ENCODE assay signal across 11 mouse cellular contexts in genomic region chr1:37691179-37691578, GRCm38 (mm10). TPM values are rescaled to one million over a fixed set of nuclear protein-coding genes. Genes with fewer than 3 reads are reported as not detected.
DNase-seq lines count a peak whose midpoint lies in the region; ATAC-seq and TF ChIP-seq lines count a peak whose summit lies in the region.
"Had no signal": no experiment of that assay in that cellular context is flagged by ENCODE, and none has a peak within 500 bp of the region (broad histone marks: within the 10 kb centered on the region; RNA-seq: fewer than 3 reads in every experiment).

No protein-coding gene starts in this region.

- H3K4me1 ChIP-seq in kidney, postnatal 0 days (replicated peaks; ENCODE audit: insufficient read depth, low read length) = no peaks in the 10 kb centered on the region
- no peaks in the 10 kb centered on the region for H3K4me1 ChIP-seq in hindbrain, embryonic 14.5 days (replicated peaks; ENCODE audit: control insufficient read depth, insufficient read depth, low read length)
- H3K4me1 ChIP-seq in forebrain, embryonic 12.5 days = peaks cover 3% of the 10 kb centered on the region; the same call in 1 of the 2 replicates
- H3K4me1 ChIP-seq: hindbrain, embryonic 15.5 days had no signal

- TF ChIP-seq CTCF in kidney, postnatal 0 days (IDR thresholded peaks at IDR 0.05; ENCODE audit: low read depth) = no peak

- no peak overlapping the region for H3K9ac ChIP-seq in kidney, postnatal 0 days (ENCODE audit: low read depth, low read length)
- H3K9ac ChIP-seq in hindbrain, embryonic 14.5 days = no peak overlapping the region
- H3K9ac ChIP-seq in forebrain, embryonic 12.5 days = no peak overlapping the region
- H3K9ac ChIP-seq: hindbrain, embryonic 15.5 days; midbrain, embryonic 12.5 days had no signal

- no peak overlapping the region for H3K4me2 ChIP-seq in kidney, postnatal 0 days (ENCODE audit: low read length)
- H3K4me2 ChIP-seq in hindbrain, embryonic 14.5 days (replicated peaks) = no peak overlapping the region
- no peak overlapping the region for H3K4me2 ChIP-seq in forebrain, embryonic 12.5 days
- H3K4me2 ChIP-seq: hindbrain, embryonic 15.5 days; midbrain, embryonic 12.5 days had no signal

- no peaks in the 10 kb centered on the region for H3K27me3 ChIP-seq in kidney, postnatal 0 days (ENCODE audit: insufficient read depth, low read length)
- no peaks in the 10 kb centered on the region for H3K27me3 ChIP-seq in hindbrain, embryonic 14.5 days (ENCODE audit: control insufficient read depth, insufficient read depth, low read length)
- no peaks in the 10 kb centered on the region for H3K27me3 ChIP-seq in forebrain, embryonic 12.5 days
- H3K27me3 ChIP-seq: hindbrain, embryonic 15.5 days; midbrain, embryonic 12.5 days had no signal

- H3K27ac ChIP-seq in kidney, postnatal 0 days = no peak overlapping the region
- H3K27ac ChIP-seq in hindbrain, embryonic 14.5 days = no peak overlapping the region
- H3K27ac ChIP-seq in forebrain, embryonic 12.5 days = no peak overlapping the region
- H3K27ac ChIP-seq: hindbrain, embryonic 15.5 days; midbrain, embryonic 12.5 days had no signal

- intact Hi-C loops in heart, postnatal 25 days (cut with DNase I) = no loop called here

- no peaks in the 10 kb centered on the region for H3K9me3 ChIP-seq in kidney, postnatal 0 days (replicated peaks; ENCODE audit: low read length)
- no peaks in the 10 kb centered on the region for H3K9me3 ChIP-seq in hindbrain, embryonic 14.5 days (ENCODE audit: control insufficient read depth, low read length)
- H3K9me3 ChIP-seq in forebrain, embryonic 12.5 days = no peaks in the 10 kb centered on the region
- H3K9me3 ChIP-seq: G1E; hindbrain, embryonic 15.5 days; midbrain, embryonic 12.5 days had no signal

- DNase-seq in kidney, postnatal 0 days (ENCODE audit: low spot score) = peak; percentile 14
- no peak for DNase-seq in kidney, adult 11 months
- DNase-seq in c-Kit-positive CD71-negative TER-119-negative erythroid progenitor cells, embryonic 14.5 days (ENCODE audit: low read depth) = peak; percentile 12
- peak; percentile 69 for DNase-seq in lung, postnatal 14 days
- peak; percentile 87 for DNase-seq in thymus, postnatal 14 days
- no peak for DNase-seq in hindbrain, embryonic 14.5 days (ENCODE audit: low spot score)
- no peak for DNase-seq in heart, postnatal 25 days (ENCODE audit: low spot score)

- H3K4me3 ChIP-seq in kidney, postnatal 0 days (replicated peaks; ENCODE audit: low read depth, low read length) = no peak overlapping the region
- no peak overlapping the region for H3K4me3 ChIP-seq in hindbrain, embryonic 14.5 days (replicated peaks; ENCODE audit: low read length)
- H3K4me3 ChIP-seq in forebrain, embryonic 12.5 days (replicated peaks) = no peak overlapping the region
- H3K4me3 ChIP-seq: hindbrain, embryonic 15.5 days; midbrain, embryonic 12.5 days had no signal

- H3K36me3 ChIP-seq in kidney, postnatal 0 days (ENCODE audit: insufficient read depth, low read length) = no peaks in the 10 kb centered on the region
- no peaks in the 10 kb centered on the region for H3K36me3 ChIP-seq in hindbrain, embryonic 14.5 days (replicated peaks; ENCODE audit: control insufficient read depth, insufficient read depth)
- H3K36me3 ChIP-seq in forebrain, embryonic 12.5 days (replicated peaks) = no peaks in the 10 kb centered on the region
- H3K36me3 ChIP-seq: G1E; hindbrain, embryonic 15.5 days; midbrain, embryonic 12.5 days had no signal

- WGBS in kidney, postnatal 0 days = 38% methylated on average over 8 of the region's 8 CpGs
- WGBS in hindbrain, embryonic 14.5 days = 49% methylated on average over 8 of the region's 8 CpGs
- WGBS in forebrain, embryonic 12.5 days = 49% methylated on average over 8 of the region's 8 CpGs

- no peak for ATAC-seq in kidney, postnatal 0 days (replicated peaks; ENCODE audit: low FRiP score, low read depth)
- ATAC-seq in hindbrain, embryonic 14.5 days (ENCODE audit: low FRiP score) = no peak
- no peak for ATAC-seq in forebrain, embryonic 12.5 days (ENCODE audit: low FRiP score)

RNA-seq across cellular contexts. Expression of gene 2010300C02Rik, which starts 28.7 kb away (rescaled TPM):
- polyA plus RNA-seq in kidney, postnatal 0 days (2015; fragmentation: Nextera tagmentation; extraction: Ambion mirVana) = 2.1 and 2.4 TPM in 2 replicates
- polyA plus RNA-seq in hindbrain, embryonic 14.5 days (2014; fragmentation: Nextera tagmentation; extraction: Ambion mirVana) = 2.5 and 3.4 TPM in 2 replicates
- under 1 TPM; 0.53 to 0.73 TPM for total RNA-seq in heart, postnatal 25 days (2021)
- 1.1 and 1.5 TPM in 2 replicates for polyA plus RNA-seq in forebrain, embryonic 12.5 days (2016; fragmentation: Nextera tagmentation; extraction: Ambion mirVana)
- polyA plus RNA-seq: G1E had no signal

Comparison
In these comparisons a context has a peak if more than half of its experiments do, and no peak if none do; other contexts are left out.
1. DNase-seq: peak in kidney, postnatal 0 days (single experiment), c-Kit-positive CD71-negative TER-119-negative erythroid progenitor cells, embryonic 14.5 days (single experiment), lung, postnatal 14 days (single experiment) and thymus, postnatal 14 days (single experiment); none in kidney, adult 11 months (single experiment), hindbrain, embryonic 14.5 days (single experiment) and heart, postnatal 25 days (single experiment).